ENCODE assay signal across 9 mouse cellular contexts in genomic region chr3:95349491-95349890, GRCm38 (mm10). TPM values are rescaled to one million over a fixed set of nuclear protein-coding genes. Genes with fewer than 3 reads are reported as not detected.
DNase-seq lines count a peak whose midpoint lies in the region; ATAC-seq and TF ChIP-seq lines count a peak whose summit lies in the region.
"Had no signal": no experiment of that assay in that cellular context is flagged by ENCODE, and none has a peak within 500 bp of the region (broad histone marks: within the 10 kb centered on the region; RNA-seq: fewer than 3 reads in every experiment).

No protein-coding gene starts in this region.

- TF ChIP-seq EP300 in lung, postnatal 0 days (IDR thresholded peaks at IDR 0.05), result no peak

- H3K4me1 ChIP-seq in liver, embryonic 13.5 days (replicated peaks), result no peaks in the 10 kb centered on the region
- no peaks in the 10 kb centered on the region for H3K4me1 ChIP-seq in bone marrow, adult 2 months (ENCODE audit: control insufficient read depth, insufficient read depth, low read length)
- H3K4me1 ChIP-seq in lung, postnatal 0 days (ENCODE audit: insufficient read depth, low read depth, low read length), result no peaks in the 10 kb centered on the region
- no peaks in the 10 kb centered on the region for H3K4me1 ChIP-seq in midbrain, embryonic 11.5 days (ENCODE audit: control insufficient read depth, insufficient read depth, low read length)
- H3K4me1 ChIP-seq: limb, embryonic 15.5 days had no signal

- ATAC-seq in liver, embryonic 13.5 days (ENCODE audit: low read depth), result no peak
- no peak for ATAC-seq in lung, postnatal 0 days
- ATAC-seq in midbrain, embryonic 11.5 days (ENCODE audit: low FRiP score), result no peak

- DNase-seq in cerebellum, postnatal 14 days, result peak; percentile 27 to 42
- no peak for DNase-seq in cerebellum, postnatal 25 days
- DNase-seq in liver, embryonic 13.5 days, result peak; percentile 19
- DNase-seq in liver, result no peak
- DNase-seq in lung, postnatal 0 days (ENCODE audit: low spot score), result peak; percentile 88
- no peak for DNase-seq in midbrain, embryonic 11.5 days (ENCODE audit: low spot score, missing footprints)
- DNase-seq in left cerebral cortex, postnatal 4 days, result no peak

- H3K9me3 ChIP-seq in liver, embryonic 13.5 days (replicated peaks), result no peaks in the 10 kb centered on the region
- no peaks in the 10 kb centered on the region for H3K9me3 ChIP-seq in lung, postnatal 0 days (ENCODE audit: low read length)
- H3K9me3 ChIP-seq in midbrain, embryonic 11.5 days (ENCODE audit: control insufficient read depth, low read length), result peaks cover 5% of the 10 kb centered on the region; the same call in 1 of the 2 replicates
- H3K9me3 ChIP-seq: limb, embryonic 15.5 days had no signal

- intact Hi-C loops in left cerebral cortex, postnatal 4 days (cut with DNase I), result loop anchor here (5.0 to 10.0 kb wide), 3 partner anchors 103 to 425 kb away; no protein-coding TSS in a partner anchor

- TF ChIP-seq POLR2A in bone marrow, adult 2 months (IDR thresholded peaks at IDR 0.05; ENCODE audit: borderline replicate concordance, control insufficient read depth, low read depth, low read length), result no peak

- peak; percentile 35 for TF ChIP-seq CTCF in bone marrow, adult 2 months (IDR thresholded peaks at IDR 0.05; ENCODE audit: control insufficient read depth, insufficient read depth, low read length)
- TF ChIP-seq CTCF in lung, postnatal 0 days (IDR thresholded peaks at IDR 0.05), result peak; percentile 81

- H3K27ac ChIP-seq in liver, embryonic 13.5 days, result no peak overlapping the region
- no peak overlapping the region for H3K27ac ChIP-seq in bone marrow, adult 2 months (ENCODE audit: control insufficient read depth, insufficient read depth, low read depth, low read length, poor library complexity)
- H3K27ac ChIP-seq in lung, postnatal 0 days (ENCODE audit: low read length), result no peak overlapping the region
- no peak overlapping the region for H3K27ac ChIP-seq in midbrain, embryonic 11.5 days (ENCODE audit: low read depth, low read length)
- H3K27ac ChIP-seq: limb, embryonic 15.5 days had no signal

- peaks cover 82% of the 10 kb centered on the region for H3K36me3 ChIP-seq in liver, embryonic 13.5 days
- peaks cover 25% of the 10 kb centered on the region for H3K36me3 ChIP-seq in lung, postnatal 0 days (ENCODE audit: insufficient read depth, low read length)
- peaks cover 37% of the 10 kb centered on the region for H3K36me3 ChIP-seq in midbrain, embryonic 11.5 days (ENCODE audit: control insufficient read depth, insufficient read depth, low read length)

- no peak overlapping the region for H3K4me3 ChIP-seq in liver, embryonic 13.5 days (replicated peaks)
- H3K4me3 ChIP-seq in bone marrow, adult 2 months (replicated peaks; ENCODE audit: control insufficient read depth, low read depth, low read length), result no peak overlapping the region
- no peak overlapping the region for H3K4me3 ChIP-seq in lung, postnatal 0 days (ENCODE audit: low read depth, low read length)
- no peak overlapping the region for H3K4me3 ChIP-seq in midbrain, embryonic 11.5 days (ENCODE audit: low read depth, low read length)
- H3K4me3 ChIP-seq: limb, embryonic 15.5 days had no signal

- no peak overlapping the region for H3K9ac ChIP-seq in liver, embryonic 13.5 days
- no peak overlapping the region for H3K9ac ChIP-seq in lung, postnatal 0 days (replicated peaks; ENCODE audit: low read depth)
- no peak overlapping the region for H3K9ac ChIP-seq in midbrain, embryonic 11.5 days (ENCODE audit: low read length)
- H3K9ac ChIP-seq: limb, embryonic 15.5 days had no signal

- no peak overlapping the region for H3K4me2 ChIP-seq in liver, embryonic 13.5 days
- no peak overlapping the region for H3K4me2 ChIP-seq in lung, postnatal 0 days (replicated peaks; ENCODE audit: low read depth, low read length)
- no peak overlapping the region for H3K4me2 ChIP-seq in midbrain, embryonic 11.5 days
- H3K4me2 ChIP-seq: limb, embryonic 15.5 days had no signal

- no peaks in the 10 kb centered on the region for H3K27me3 ChIP-seq in liver, embryonic 13.5 days
- no peaks in the 10 kb centered on the region for H3K27me3 ChIP-seq in lung, postnatal 0 days (replicated peaks; ENCODE audit: insufficient read depth, low read length)
- no peaks in the 10 kb centered on the region for H3K27me3 ChIP-seq in midbrain, embryonic 11.5 days (ENCODE audit: control insufficient read depth, insufficient read depth, low read length)
- H3K27me3 ChIP-seq: limb, embryonic 15.5 days had no signal

RNA-seq across cellular contexts. Expression of gene Setdb1, which starts 7.5 kb away (rescaled TPM):
- polyA plus RNA-seq in liver, embryonic 13.5 days (2015; fragmentation: Nextera tagmentation; extraction: Ambion mirVana), result 15.9 and 20.0 TPM in 2 replicates
- 13.9 and 27.0 TPM in 2 replicates for polyA plus RNA-seq in bone marrow, adult 2 months (2011; ENCODE audit: insufficient read depth, insufficient read length, low replicate concordance, missing spikeins)
- polyA plus RNA-seq in lung, postnatal 0 days (2015; fragmentation: Nextera tagmentation; extraction: Ambion mirVana), result 11.5 and 13.2 TPM in 2 replicates
- polyA plus RNA-seq in midbrain, embryonic 11.5 days (2014; fragmentation: Nextera tagmentation; extraction: Ambion mirVana), result 60.9 and 69.3 TPM in 2 replicates
- total RNA-seq in left cerebral cortex, postnatal 4 days (2021), result 10 to 100 TPM; 60.0 to 64.4 TPM

RNA-seq across cellular contexts. Expression of gene Cers2, which starts 34.9 kb away (rescaled TPM):
- polyA plus RNA-seq in liver, embryonic 13.5 days (2015; fragmentation: Nextera tagmentation; extraction: Ambion mirVana), result 113 and 125 TPM in 2 replicates
- 70.3 and 159 TPM in 2 replicates for polyA plus RNA-seq in bone marrow, adult 2 months (2011; ENCODE audit: insufficient read depth, insufficient read length, low replicate concordance, missing spikeins)
- 291 and 299 TPM in 2 replicates for polyA plus RNA-seq in lung, postnatal 0 days (2015; fragmentation: Nextera tagmentation; extraction: Ambion mirVana)
- polyA plus RNA-seq in midbrain, embryonic 11.5 days (2014; fragmentation: Nextera tagmentation; extraction: Ambion mirVana), result 94.1 and 97.1 TPM in 2 replicates
- total RNA-seq in left cerebral cortex, postnatal 4 days (2021), result 10 to 100 TPM; 53.4 to 54.4 TPM

RNA-seq across cellular contexts. Expression of gene Anxa9, which starts 42.5 kb away (rescaled TPM):
- 3.0 and 3.1 TPM in 2 replicates for polyA plus RNA-seq in liver, embryonic 13.5 days (2015; fragmentation: Nextera tagmentation; extraction: Ambion mirVana)
- 3.8 and 4.3 TPM in 2 replicates for polyA plus RNA-seq in bone marrow, adult 2 months (2011; ENCODE audit: insufficient read depth, insufficient read length, low replicate concordance, missing spikeins)
- 1.4 and 1.6 TPM in 2 replicates for polyA plus RNA-seq in lung, postnatal 0 days (2015; fragmentation: Nextera tagmentation; extraction: Ambion mirVana)
- polyA plus RNA-seq in midbrain, embryonic 11.5 days (2014; fragmentation: Nextera tagmentation; extraction: Ambion mirVana), result 0.87 and 1.3 TPM in 2 replicates
- total RNA-seq in left cerebral cortex, postnatal 4 days (2021), result 1 to 10 TPM; 1.0 to 1.2 TPM

RNA-seq across cellular contexts. Expression of gene 4930558C23Rik, which starts 53.1 kb away (rescaled TPM):
- polyA plus RNA-seq in liver, embryonic 13.5 days (2015; fragmentation: Nextera tagmentation; extraction: Ambion mirVana), result not detected in 2 replicates
- not detected in 2 replicates for polyA plus RNA-seq in bone marrow, adult 2 months (2011; ENCODE audit: insufficient read depth, insufficient read length, low replicate concordance, missing spikeins)
- 0.23 and 0.45 TPM in 2 replicates for polyA plus RNA-seq in lung, postnatal 0 days (2015; fragmentation: Nextera tagmentation; extraction: Ambion mirVana)
- not detected in 2 replicates for polyA plus RNA-seq in midbrain, embryonic 11.5 days (2014; fragmentation: Nextera tagmentation; extraction: Ambion mirVana)
- total RNA-seq in left cerebral cortex, postnatal 4 days (2021), result not detected
- polyA plus RNA-seq: limb, embryonic 15.5 days had no signal

Comparison
In these comparisons a context has a peak if more than half of its experiments do, and no peak if none do; other contexts are left out.
1. DNase-seq: peak in cerebellum, postnatal 14 days (2 of 2), liver, embryonic 13.5 days (single experiment) and lung, postnatal 0 days (single experiment); none in cerebellum, postnatal 25 days (0 of 2), liver (single experiment), midbrain, embryonic 11.5 days (single experiment) and left cerebral cortex, postnatal 4 days (single experiment).